Mouse (Mus musculus) left cerebral cortex, postnatal 4 days (tissue): Measurements from ENCODE around the gene Xab2. TPM values are rescaled to one million over a fixed set of nuclear protein-coding genes. Genes with fewer than 3 reads are reported as not detected.
A peak's percentile ranks its signal among the peaks of the same experiment; 100 is the strongest.

Experiments used
- DNase-seq: peaks from one replicate; pipeline ENCODE4 v3.0.0-alpha.2; 2022
- intact Hi-C: fragments of 180-260 bp; cut with DNase I; formaldehyde crosslinking; loops from one replicate; pipeline ENCODE4 v1.15.1; 2025
- total RNA-seq, 2 experiments: library from RNA; stranded (reverse); gene quantifications; 2 replicates each; pipeline ENCODE4 v1.2.3; 2021

The Xab2 gene
- 10 to 100 TPM; 38.5 to 38.8 TPM for total RNA-seq

- intact Hi-C loops = no loop called here
- peak; percentile 98 for DNase-seq
Observed at GRCm38 (mm10) chr8:3621199-3621970, at the start of gene Xab2, which contains the start of gene Pet100. Gene Xab2 (minus strand): TSS chr8:3621316. Gene Pet100 (plus strand): TSS chr8:3621548.

- no peak for DNase-seq
- intact Hi-C loops = loop anchor here (10.0 kb wide), 2 partner anchors 106 to 206 kb away; partner anchors contain the start of genes C330021F23Rik and Pex11g
Observed at GRCm38 (mm10) chr8:3670388-3670787, 49.3 kb upstream of the Xab2 start.

DNA sequence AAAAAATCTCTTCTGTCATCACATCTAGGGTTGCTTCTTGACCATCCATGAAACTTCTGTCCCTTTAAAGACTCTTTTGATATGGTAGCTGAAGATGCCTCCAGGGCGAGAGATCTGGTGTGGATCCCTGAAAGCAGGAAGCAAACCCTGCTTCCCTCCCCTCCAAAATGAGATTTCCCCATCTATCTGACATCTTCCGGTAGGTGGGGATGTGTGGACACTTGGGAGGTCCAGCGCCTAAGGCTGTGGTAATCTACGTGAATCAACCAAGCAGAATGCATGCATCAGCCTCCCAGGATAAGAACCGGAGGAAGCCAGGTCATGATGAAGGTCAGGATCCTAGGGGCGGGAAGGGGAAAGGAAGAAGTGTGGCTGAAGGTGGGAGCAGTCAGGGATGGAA, 44.4 kb upstream of the Xab2 start, which contains the start of gene Mcemp1:
TSS of gene Mcemp1 (plus strand) at position 248 of the 400 bp plus-strand sequence.
- intact Hi-C loops = no loop called here

DNA sequence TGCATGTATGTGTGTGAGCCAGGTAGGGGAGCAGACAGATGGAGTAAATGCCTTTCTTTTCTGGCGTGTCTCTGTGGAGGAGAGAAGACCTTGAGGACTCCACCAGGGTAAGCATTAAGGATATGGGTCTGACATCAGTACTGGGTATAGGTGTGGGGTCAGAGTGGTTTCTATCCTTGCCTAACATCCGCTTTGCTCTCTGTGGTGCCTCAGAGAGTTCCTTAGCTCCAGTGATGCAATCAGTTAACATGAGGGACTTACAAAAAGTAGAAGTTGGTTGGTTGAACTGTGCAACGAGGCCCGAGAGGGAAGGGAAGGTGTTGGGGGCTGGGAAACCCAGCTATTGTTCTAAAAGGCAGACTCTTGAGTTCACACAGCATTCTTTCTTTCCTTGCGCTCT, 43.3 kb upstream of the Xab2 start:
- intact Hi-C loops = no loop called here
- no peak for DNase-seq

More for the DNA sequence above, 44.4 kb upstream of the Xab2 start, which contains the start of gene Mcemp1:
- DNase-seq = no peak

- intact Hi-C loops = no loop called here
- DNase-seq = no peak
Observed at GRCm38 (mm10) chr8:3660889-3661288, 39.8 kb upstream of the Xab2 start.

- intact Hi-C loops = no loop called here
- DNase-seq = peak; percentile 25
Observed at GRCm38 (mm10) chr8:3656725-3657381, 35.7 kb upstream of the Xab2 start.

DNA sequence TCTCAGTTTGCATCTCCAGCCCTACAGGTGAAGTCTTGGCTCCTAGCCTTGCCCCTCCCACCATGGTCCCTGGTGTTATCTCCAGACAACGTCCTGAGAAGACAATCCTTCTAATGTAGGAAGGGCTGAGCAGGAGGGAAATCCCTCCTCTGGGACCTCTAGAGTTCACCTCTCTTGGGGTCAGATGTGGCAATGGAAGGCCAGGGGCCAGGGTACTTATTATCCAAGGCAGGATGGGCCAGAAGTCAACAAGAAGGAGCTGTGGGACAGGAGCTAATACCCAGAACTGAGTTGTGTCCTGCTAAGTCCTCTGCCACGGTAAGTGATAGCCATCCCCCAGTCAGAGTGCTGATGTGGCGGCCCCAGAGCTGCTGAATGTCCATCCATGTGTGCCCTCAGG, 34.4 kb upstream of the Xab2 start, which contains the start of gene Retn:
TSS of gene Retn (plus strand) at position 245 of the 400 bp plus-strand sequence.
- no peak for DNase-seq
- intact Hi-C loops = no loop called here

- no peak for DNase-seq
- intact Hi-C loops = no loop called here
Observed at GRCm38 (mm10) chr8:3654726-3655508, 33.8 kb upstream of the Xab2 start.

DNA sequence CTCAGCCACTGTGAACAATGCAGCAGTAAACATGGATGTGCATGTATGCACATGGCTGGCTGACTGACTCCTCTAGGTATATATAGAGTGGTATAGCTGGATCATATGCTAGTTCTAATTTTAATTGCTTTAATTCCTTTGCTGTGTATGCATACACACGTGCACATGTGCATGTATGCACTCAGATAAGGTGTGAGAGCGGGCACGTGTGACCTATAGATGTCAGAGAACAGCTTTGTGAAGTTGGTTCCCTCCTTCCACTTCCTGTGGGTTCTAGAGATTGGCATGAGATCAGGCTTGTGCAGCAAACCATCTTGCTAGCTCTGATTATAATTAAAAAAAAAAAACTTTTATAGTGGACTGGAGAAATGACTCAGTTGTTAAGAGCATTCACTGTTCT, 31.7 kb upstream of the Xab2 start:
- intact Hi-C loops = no loop called here
- DNase-seq = no peak

GRCm38 (mm10) chr8:3648990-3649389, 27.9 kb upstream of the Xab2 start:
- DNase-seq = no peak
- intact Hi-C loops = no loop called here

DNA sequence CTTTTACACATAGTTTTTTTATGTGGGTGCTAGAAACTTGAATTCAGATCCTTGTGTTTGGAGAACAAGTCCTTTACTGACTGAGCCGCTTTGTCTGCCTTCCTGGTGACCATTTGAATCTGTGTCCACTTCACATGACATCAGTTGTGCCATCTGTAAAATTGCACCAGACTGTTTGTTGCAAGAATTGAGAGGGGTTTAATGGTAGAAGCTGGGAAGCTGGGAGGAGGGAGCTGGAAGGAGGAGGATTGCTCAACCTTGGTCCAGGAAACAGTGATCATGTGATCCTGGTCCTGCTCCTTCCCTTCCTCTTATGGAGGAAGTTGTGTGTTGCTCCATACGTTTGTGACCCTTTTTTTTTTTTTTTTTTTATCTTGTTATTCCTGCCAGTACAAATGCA, 27.2 kb upstream of the Xab2 start:
- intact Hi-C loops = no loop called here
- DNase-seq = no peak

DNA sequence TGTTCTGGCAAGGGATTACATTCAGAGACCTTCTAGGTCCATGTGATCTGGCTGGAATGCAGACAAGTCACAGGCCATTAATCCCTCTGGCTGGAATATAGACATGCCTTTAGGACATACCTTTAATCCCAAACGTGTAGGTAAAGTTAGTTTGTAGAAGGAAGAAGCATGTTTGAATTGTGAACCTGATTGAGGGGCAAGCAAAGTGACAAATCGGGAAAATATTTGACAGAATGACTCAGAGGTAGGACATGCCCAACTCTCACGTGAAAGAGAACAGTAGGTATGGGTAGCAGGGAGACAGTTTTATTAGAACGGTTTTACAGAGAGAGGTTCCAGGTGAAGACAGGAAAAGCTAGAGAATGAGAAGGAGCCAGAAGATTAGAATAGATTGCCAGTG, 26.4 kb upstream of the Xab2 start:
- no peak for DNase-seq
- intact Hi-C loops = no loop called here

DNA sequence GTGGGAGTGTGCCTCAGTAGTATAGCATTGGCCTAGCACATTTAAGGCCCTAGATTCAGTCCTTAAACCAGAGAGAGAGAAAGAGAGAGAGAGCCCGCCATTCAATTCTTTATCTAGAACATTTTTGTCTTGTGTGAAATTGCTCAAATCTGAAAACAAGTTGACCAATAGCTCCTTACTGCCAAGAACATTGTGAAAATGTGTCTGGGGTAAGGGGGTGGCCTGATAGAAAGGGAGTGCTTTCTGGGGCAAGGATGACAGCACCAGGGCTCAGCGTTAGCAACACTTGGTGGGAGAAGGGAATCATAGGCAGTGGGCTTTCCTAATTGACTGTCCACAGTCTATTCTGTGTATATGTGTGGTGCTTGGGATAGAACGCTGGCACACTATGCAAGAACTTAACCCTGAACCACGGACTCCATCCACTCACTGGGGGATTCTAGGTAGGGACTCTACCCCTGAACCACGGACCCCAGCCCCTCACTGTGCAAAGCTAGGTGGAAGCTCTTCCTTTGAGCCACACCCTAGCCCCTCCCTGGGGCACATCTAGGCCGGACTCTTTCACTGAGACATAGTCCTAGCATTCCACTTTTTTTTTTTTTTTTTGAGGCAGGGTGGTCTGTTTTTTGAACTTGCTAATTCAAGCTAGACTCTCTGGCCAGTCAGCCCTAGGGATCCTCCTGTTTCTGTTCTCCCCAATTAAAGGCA, 25.9 kb upstream of the Xab2 start:
- intact Hi-C loops = no loop called here
- no peak for DNase-seq

DNA sequence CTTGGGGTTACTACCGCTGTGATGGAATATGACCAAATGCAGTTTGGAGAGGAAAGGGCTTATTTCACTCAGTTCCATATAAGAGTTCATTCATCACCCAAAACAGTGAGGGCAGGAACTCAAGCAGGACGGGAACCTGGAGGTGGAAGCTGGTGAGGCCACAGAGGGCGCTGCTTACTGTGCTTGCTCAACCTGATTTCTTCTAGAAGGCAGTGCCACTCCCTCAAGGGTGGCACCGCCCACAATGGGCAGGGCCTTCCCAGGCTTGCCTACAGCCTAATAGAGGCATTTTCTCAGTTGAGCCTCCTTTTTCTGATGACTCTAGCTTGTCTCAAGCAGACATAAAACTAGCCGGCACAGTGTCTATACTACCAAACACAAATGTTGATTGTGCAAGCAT, 24.7 kb upstream of the Xab2 start:
- DNase-seq = peak; percentile 20
- intact Hi-C loops = no loop called here

- intact Hi-C loops = no loop called here
- no peak for DNase-seq
Observed at GRCm38 (mm10) chr8:3631478-3631875, 10.4 kb upstream of the Xab2 start.

DNA sequence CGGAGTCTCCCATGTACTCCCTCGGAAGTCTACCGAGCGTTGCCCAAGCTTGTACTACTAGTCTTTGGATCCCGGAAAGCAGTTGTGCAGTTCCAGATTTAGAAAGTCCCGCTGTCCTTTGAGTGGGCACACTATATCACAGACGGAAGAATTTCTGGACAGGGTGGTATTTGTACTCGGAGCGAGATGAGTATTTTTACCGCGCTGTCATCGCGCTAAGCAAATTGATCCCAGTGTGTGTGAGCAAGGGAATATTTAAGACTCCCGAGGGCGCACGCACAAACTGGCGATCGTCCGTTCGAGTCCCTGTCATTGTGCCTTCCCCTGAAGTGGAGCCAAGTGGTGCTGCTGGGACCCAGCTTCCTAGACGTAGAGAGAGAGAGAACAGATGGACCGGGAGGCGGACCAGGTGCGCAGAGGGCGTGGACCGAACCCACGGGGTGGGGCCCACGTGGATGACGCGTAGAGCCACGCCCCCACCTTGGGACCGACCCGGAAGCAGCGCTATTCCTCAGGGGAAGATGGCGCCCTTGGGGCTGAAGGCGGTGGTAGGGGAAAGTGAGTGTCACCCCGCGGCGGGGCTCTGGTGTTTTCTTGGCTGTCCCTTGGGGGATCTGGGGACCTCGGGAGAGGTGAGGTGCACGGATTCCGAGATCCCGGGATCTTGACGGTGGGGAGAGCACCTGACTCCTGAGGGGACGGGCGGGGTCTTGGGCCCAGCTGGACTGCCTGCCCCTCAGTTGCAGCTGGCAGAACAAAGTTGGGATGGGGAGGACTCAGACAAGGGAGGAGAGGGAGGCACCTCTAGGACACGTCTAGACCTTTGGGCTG, 9.7 kb upstream of the Xab2 start, which contains the start of gene Stxbp2:
TSS of gene Stxbp2 (plus strand) at position 309 of the 831 bp plus-strand sequence.
- intact Hi-C loops = no loop called here
- peak; percentile 30 for DNase-seq

DNA sequence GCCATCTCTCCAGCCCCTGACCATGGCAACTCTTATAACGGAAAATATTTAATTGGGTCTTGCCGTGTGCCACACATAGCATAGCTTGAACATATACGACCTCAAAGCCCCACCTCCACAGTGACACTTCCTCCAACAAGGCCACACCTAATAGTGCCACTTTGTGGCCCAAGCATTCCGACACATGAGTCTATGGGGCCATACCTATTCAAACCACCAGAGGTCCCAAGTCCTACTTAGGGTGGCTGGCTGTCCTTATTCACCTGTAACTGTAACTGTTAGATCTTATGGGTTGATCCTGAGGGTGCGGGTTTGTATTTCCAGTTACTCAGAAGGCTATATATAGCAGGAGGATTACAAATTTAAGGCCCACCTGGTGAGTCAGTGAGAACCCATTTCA, 6.9 kb upstream of the Xab2 start:
- intact Hi-C loops = loop anchor here (5.0 kb wide), 1 partner anchor 49 kb away; the partner anchor contains the start of gene Trappc5
- no peak for DNase-seq

GRCm38 (mm10) chr8:3626971-3627370, 5.9 kb upstream of the Xab2 start:
- intact Hi-C loops = loop anchor here (5.0 kb wide), 1 partner anchor 50 kb away; the partner anchor contains the start of gene Trappc5

GRCm38 (mm10) chr8:3625445-3625844, 4.3 kb upstream of the Xab2 start, which contains the start of gene Pcp2:
Gene Pcp2 (minus strand): TSS chr8:3625545.
- intact Hi-C loops = loop anchor here (5.0 kb wide), 1 partner anchor 52 kb away; the partner anchor contains the start of gene Trappc5
- DNase-seq = no peak

More at GRCm38 (mm10) chr8:3626971-3627370, 5.9 kb upstream of the Xab2 start:
- no peak for DNase-seq
